Mouse (Mus musculus) mouse trophoblast stem cell (cell line): ENCODE data around the gene Olfr381.
"Not testable (repeated sequence)": the region's sequence is repeated elsewhere in the genome, so short reads cannot be mapped to it uniquely, and the experiment has no call there.

ENCODE experiments used
- in situ Hi-C, 2 experiments: fragments of 300-500 bp; cut with MseI, MboI; formaldehyde crosslinking; loops; 2 replicates in 1 of 2; 3 replicates in 1 of 2; pipeline ENCODE4 v1.15.1; 2025

Gene Olfr381

DNA sequence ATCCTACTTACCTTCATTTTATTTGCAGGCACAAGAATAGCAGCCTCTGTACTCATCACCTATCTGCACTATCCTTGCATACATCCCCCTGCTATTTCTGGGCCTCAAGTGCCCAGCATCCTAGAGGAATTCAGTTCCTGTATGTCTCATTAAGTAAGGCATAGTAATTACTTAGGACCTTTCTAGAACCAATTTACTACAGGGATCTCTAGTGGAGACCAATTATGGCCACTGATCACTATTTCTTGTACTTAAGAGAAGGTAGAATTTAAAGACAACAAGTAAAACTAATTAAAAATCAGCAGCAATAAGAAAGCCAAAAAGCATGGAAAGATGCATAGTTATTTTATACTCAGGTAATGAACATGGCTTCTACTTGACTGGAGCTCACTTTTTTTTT, at the start of gene Olfr381:
Olfr381 (minus strand) TSS at position 101 of the 400 bp plus-strand sequence.
- in situ Hi-C loops = no loop called here

DNA sequence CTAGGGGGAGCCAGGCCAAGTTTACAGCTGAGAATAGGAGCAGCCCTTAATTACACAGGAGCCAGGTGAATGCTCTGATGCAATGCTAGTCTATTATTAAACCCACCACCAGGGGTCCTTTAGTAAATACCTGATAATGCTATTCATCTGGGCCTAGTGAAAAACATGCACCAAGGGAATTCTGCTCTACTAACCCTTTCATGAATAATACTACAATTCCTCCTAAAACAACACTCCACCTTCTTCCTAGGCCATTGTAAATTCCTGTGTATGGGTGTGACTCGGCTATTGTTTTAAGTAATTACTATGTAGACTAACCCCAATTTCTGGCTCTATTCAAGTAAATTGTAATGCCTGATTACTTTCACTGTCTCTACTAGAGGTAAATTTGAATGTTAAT, 37.6 kb upstream of the Olfr381 start:
- in situ Hi-C loops = not testable (repeated sequence)

DNA sequence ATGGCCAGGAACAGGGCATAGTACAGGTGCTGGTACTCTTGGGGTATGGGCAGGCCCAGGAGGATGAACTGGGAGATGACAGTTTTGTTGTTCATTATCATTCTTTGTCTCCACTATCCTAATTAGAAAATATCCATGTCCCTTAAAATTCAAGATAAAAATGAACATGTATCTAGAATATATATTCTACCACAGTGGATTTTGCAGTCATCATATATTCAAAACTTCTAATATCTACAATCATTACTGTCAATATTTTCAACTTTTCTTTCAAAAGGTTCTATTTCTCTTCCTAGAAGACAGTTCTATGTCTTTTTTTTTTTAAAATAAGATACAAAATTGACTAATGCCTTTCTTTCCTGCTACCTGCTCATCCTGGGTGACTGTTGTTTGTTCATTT, 25.7 kb upstream of the Olfr381 start, which contains the start of gene Olfr382:
Olfr382 (minus strand) TSS at position 101 of the 400 bp plus-strand sequence.
- in situ Hi-C loops = no loop called here

DNA sequence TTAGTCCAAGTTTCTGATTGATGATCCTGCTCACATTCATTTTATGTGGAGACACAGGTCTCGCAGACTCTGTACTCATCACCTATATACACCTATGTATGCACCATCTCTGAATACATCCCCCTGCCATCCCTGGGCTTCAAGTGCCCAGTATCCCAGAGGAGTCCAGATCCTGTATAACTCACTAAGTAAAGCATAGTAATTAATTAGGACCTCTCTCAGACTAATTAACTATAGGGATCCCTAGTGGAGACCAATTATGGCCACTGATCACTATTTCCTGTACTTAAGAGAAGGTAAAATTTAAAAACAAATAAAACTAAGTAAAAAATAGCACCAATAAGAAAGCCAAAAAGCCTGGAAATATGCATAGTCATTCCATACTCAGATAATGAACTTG, 34.0 kb downstream of the Olfr381 start, which contains the start of gene Olfr380:
Olfr380 (minus strand) TSS at position 101 of the 400 bp plus-strand sequence.
- in situ Hi-C loops = no loop called here
